Mouse (Mus musculus) CD4-positive, CD25-positive, alpha-beta regulatory T cell (primary cell): Measurements from ENCODE around the gene Rec114. TPM values are rescaled to one million over a fixed set of nuclear protein-coding genes. Genes with fewer than 3 reads are reported as not detected.

Experiments
- polyA plus RNA-seq: library from polyadenylated mRNA; unstranded; fragments of 100-300 nt; shearing (Covaris generic); gene quantifications from one replicate; pipeline ENCODE4 v1.2.1, GENCODE M21; 2017

Gene Rec114
- polyA plus RNA-seq, result 0.42 TPM

DNA sequence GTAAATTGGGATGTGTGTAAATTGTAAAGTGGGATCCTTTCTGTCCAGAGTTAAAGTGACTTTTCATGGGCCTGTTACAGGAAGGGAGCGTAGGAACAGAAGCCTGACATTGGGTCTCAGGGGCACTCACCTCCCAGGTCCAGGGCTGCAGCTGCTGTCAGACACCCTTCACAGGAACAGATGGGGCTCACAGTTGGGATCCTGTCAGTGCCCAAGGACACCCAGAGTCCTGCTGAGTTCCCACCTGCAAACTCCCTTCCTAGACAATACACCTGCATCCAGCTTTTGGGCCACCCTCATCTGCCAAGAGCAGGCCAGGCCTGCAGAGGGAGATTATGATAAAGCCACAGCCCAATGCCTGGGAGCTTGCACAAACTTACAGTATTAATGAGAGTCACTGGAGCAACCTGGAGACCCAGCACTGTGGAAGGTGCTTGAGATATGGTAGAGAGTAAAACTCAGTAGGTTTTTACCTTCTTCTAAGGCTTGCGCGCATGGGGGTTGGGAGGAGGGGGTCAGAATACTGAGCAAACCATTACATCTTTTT lies at the start of gene Rec114:
Gene Rec114 (minus strand): TSS at position 263 of the 547 bp plus-strand sequence.

Other genes starting within 250 kb of the Rec114 start
- not detected for gene Cd276, start 188.5 kb downstream of the Rec114 start, polyA plus RNA-seq
- gene Nptn, start 161.7 kb downstream of the Rec114 start, polyA plus RNA-seq, result 63.3 TPM
- not detected for gene Hcn4, start 79.4 kb upstream of the Rec114 start, polyA plus RNA-seq